Mouse (Mus musculus): ENCODE data around the gene Gas2l1. TPM values are rescaled to one million over a fixed set of nuclear protein-coding genes. Genes with fewer than 3 reads are reported as not detected.

The Gas2l1 gene
- polyA plus RNA-seq (2012; rRNA removed) = 32.6 and 38.1 TPM in 2 replicates

GRCm38 (mm10) chr11:5065056-5065821, at the start of gene Gas2l1:
Gene Gas2l1, minus strand, starts transcription at chr11:5065327.
- peak; percentile 64 for TF ChIP-seq CTCF (IDR thresholded peaks at IDR 0.05; ENCODE audit: borderline replicate concordance, extremely low read depth, insufficient read depth, insufficient read length)
- 0 out of 2 replicates have a peak, but pooled peaks have one; percentile 29 for TF ChIP-seq POLR2A (IDR thresholded peaks at IDR 0.05; ENCODE audit: borderline replicate concordance, extremely low read depth, insufficient read depth, insufficient read length, poor library complexity, severe bottlenecking)

GRCm38 (mm10) chr11:5113645-5114044, 48.5 kb upstream of the Gas2l1 start:
- no peak for TF ChIP-seq CTCF (IDR thresholded peaks at IDR 0.05; ENCODE audit: borderline replicate concordance, extremely low read depth, insufficient read depth, insufficient read length)
- no peak for TF ChIP-seq POLR2A (IDR thresholded peaks at IDR 0.05; ENCODE audit: borderline replicate concordance, extremely low read depth, insufficient read depth, insufficient read length, poor library complexity, severe bottlenecking)
- no peak for DNase-seq (ENCODE audit: low read depth)

More at GRCm38 (mm10) chr11:5065056-5065821, at the start of gene Gas2l1:
- DNase-seq (ENCODE audit: low read depth) = peak; percentile 93

GRCm38 (mm10) chr11:5109441-5109840, 44.3 kb upstream of the Gas2l1 start:
- TF ChIP-seq CTCF (IDR thresholded peaks at IDR 0.05; ENCODE audit: borderline replicate concordance, extremely low read depth, insufficient read depth, insufficient read length) = no peak
- TF ChIP-seq POLR2A (IDR thresholded peaks at IDR 0.05; ENCODE audit: borderline replicate concordance, extremely low read depth, insufficient read depth, insufficient read length, poor library complexity, severe bottlenecking) = no peak
- no peak for DNase-seq (ENCODE audit: low read depth)

- TF ChIP-seq POLR2A (IDR thresholded peaks at IDR 0.05; ENCODE audit: borderline replicate concordance, extremely low read depth, insufficient read depth, insufficient read length, poor library complexity, severe bottlenecking) (no peak), CTCF (IDR thresholded peaks at IDR 0.05; ENCODE audit: borderline replicate concordance, extremely low read depth, insufficient read depth, insufficient read length) (no peak)
- DNase-seq (ENCODE audit: low read depth) = no peak
These were observed 38.9 kb upstream of the Gas2l1 start for GRCm38 (mm10) chr11:5103986-5104509.

- TF ChIP-seq CTCF (IDR thresholded peaks at IDR 0.05; ENCODE audit: borderline replicate concordance, extremely low read depth, insufficient read depth, insufficient read length) = no peak
- no peak for TF ChIP-seq POLR2A (IDR thresholded peaks at IDR 0.05; ENCODE audit: borderline replicate concordance, extremely low read depth, insufficient read depth, insufficient read length, poor library complexity, severe bottlenecking)
- no peak for DNase-seq (ENCODE audit: low read depth)
These were observed 37.3 kb upstream of the Gas2l1 start for GRCm38 (mm10) chr11:5102384-5102783.

GRCm38 (mm10) chr11:5101641-5102040, 36.5 kb upstream of the Gas2l1 start:
- TF ChIP-seq POLR2A (IDR thresholded peaks at IDR 0.05; ENCODE audit: borderline replicate concordance, extremely low read depth, insufficient read depth, insufficient read length, poor library complexity, severe bottlenecking) (no peak), CTCF (IDR thresholded peaks at IDR 0.05; ENCODE audit: borderline replicate concordance, extremely low read depth, insufficient read depth, insufficient read length) (no peak)
- peak; percentile 1 for DNase-seq (ENCODE audit: low read depth)

GRCm38 (mm10) chr11:5100801-5101200, 35.7 kb upstream of the Gas2l1 start:
- TF ChIP-seq POLR2A (IDR thresholded peaks at IDR 0.05; ENCODE audit: borderline replicate concordance, extremely low read depth, insufficient read depth, insufficient read length, poor library complexity, severe bottlenecking) = no peak
- no peak for TF ChIP-seq CTCF (IDR thresholded peaks at IDR 0.05; ENCODE audit: borderline replicate concordance, extremely low read depth, insufficient read depth, insufficient read length)
- DNase-seq (ENCODE audit: low read depth) = peak; percentile 5

- DNase-seq (ENCODE audit: low read depth) = no peak
- TF ChIP-seq POLR2A (IDR thresholded peaks at IDR 0.05; ENCODE audit: borderline replicate concordance, extremely low read depth, insufficient read depth, insufficient read length, poor library complexity, severe bottlenecking) = no peak
- peak; percentile 17; the same call in 1 of the 2 replicates for TF ChIP-seq CTCF (IDR thresholded peaks at IDR 0.05; ENCODE audit: borderline replicate concordance, extremely low read depth, insufficient read depth, insufficient read length)
These were observed 35.2 kb upstream of the Gas2l1 start for GRCm38 (mm10) chr11:5100283-5100682.

GRCm38 (mm10) chr11:5099576-5100183, 34.6 kb upstream of the Gas2l1 start:
- DNase-seq (ENCODE audit: low read depth) = peak; percentile 92
- no peak for TF ChIP-seq CTCF (IDR thresholded peaks at IDR 0.05; ENCODE audit: borderline replicate concordance, extremely low read depth, insufficient read depth, insufficient read length)
- no peak for TF ChIP-seq POLR2A (IDR thresholded peaks at IDR 0.05; ENCODE audit: borderline replicate concordance, extremely low read depth, insufficient read depth, insufficient read length, poor library complexity, severe bottlenecking)

- peak; percentile 98 for DNase-seq (ENCODE audit: low read depth)
- TF ChIP-seq POLR2A (IDR thresholded peaks at IDR 0.05; ENCODE audit: borderline replicate concordance, extremely low read depth, insufficient read depth, insufficient read length, poor library complexity, severe bottlenecking) = peak; percentile 74; the same call in 1 of the 2 replicates
- TF ChIP-seq CTCF (IDR thresholded peaks at IDR 0.05; ENCODE audit: borderline replicate concordance, extremely low read depth, insufficient read depth, insufficient read length) = no peak
These were observed 33.8 kb upstream of the Gas2l1 start, which contains the start of the genes Rhbdd3 and Ewsr1 for GRCm38 (mm10) chr11:5098736-5099542. Gene Rhbdd3, plus strand, starts transcription at chr11:5098926. Gene Ewsr1, minus strand, starts transcription at chr11:5099266.

Measured in brain, embryonic 14.5 days (tissue).